Mouse (Mus musculus): ENCODE results near the gene Slco3a1. TPM values are rescaled to one million over a fixed set of nuclear protein-coding genes. Genes with fewer than 3 reads are reported as not detected.

Slco3a1 gene
- total RNA-seq, 1 experiment, result 9.0 TPM

DNA sequence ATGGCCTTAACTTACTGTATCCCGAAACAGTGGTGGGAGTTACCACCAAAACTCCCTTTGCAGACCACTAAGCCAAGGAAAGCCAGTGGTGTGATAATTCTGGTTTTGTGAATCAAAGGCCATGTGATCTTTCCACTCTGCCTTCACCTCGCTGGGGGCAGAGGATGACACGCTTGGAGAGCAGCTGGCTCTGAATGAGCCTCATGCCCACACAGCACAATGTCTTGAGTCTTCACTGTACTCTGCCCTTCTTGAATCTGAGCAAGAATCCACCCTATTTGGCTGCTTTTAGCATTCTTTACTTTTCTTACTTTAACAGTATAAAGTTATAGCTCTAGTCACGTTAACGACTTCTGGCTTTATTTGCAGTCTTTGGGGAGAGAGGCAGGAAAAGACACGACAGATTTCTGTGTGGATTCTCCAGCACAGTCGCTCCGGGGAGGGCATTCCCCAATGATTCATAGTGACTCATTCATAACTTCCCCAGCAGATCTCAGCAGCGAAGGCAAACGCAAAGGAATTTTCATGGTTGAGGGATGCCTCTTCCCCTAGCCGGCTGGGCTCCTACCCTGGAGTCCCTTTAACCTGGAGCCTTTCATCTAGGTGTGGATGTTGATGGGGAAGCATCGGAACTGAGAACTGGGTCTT is 178.1 kb downstream of the Slco3a1 start:
- TF ChIP-seq ZNF384 (IDR thresholded peaks at IDR 0.05; ENCODE audit: low read depth, low read length) (no peak), MAFK (IDR thresholded peaks at IDR 0.05; ENCODE audit: insufficient read depth, low read depth, low read length) (no peak), HCFC1 (IDR thresholded peaks at IDR 0.05; ENCODE audit: borderline replicate concordance, insufficient read depth, low read length) (no peak), CHD2 (IDR thresholded peaks at IDR 0.05; ENCODE audit: low read depth, low read length) (no peak)
- Histone ChIP-seq H3K4me1 (ENCODE audit: control insufficient read depth in 2 of 2, insufficient read depth in 2 of 2, low read length in 2 of 2, poor library complexity in 1 of 2) (no peaks in the 10 kb centered on the region), H3K9ac (ENCODE audit: insufficient read depth, low read depth, low read length, poor library complexity, severe bottlenecking) (no peak overlapping the region), H3K36me3 (ENCODE audit: control insufficient read depth, insufficient read depth, low read length, poor library complexity, severe bottlenecking) (no peaks in the 10 kb centered on the region), H3K9me3 (ENCODE audit: control insufficient read depth, insufficient read depth, low read depth, low read length) (no peaks in the 10 kb centered on the region), H3K27ac (ENCODE audit: insufficient read depth, low read depth, low read length, poor library complexity, severe bottlenecking) (no peak overlapping the region), H3K4me3 (ENCODE audit: insufficient read depth in 1 of 2, low read depth in 1 of 2, low read length in 2 of 2, poor library complexity in 1 of 2, severe bottlenecking in 1 of 2) (no peak overlapping the region)
- no peak for DNase-seq (ENCODE audit: low read depth, low spot score)
- in situ Hi-C loops (cut with MboI; ENCODE audit: low sequenced_read_pairs in 2 of 2, unreplicated experiment in 2 of 2), result loop anchor here in 1 of 2 experiments (10.0 kb wide), 1 partner anchor 328 kb away; no protein-coding TSS in a partner anchor

DNA sequence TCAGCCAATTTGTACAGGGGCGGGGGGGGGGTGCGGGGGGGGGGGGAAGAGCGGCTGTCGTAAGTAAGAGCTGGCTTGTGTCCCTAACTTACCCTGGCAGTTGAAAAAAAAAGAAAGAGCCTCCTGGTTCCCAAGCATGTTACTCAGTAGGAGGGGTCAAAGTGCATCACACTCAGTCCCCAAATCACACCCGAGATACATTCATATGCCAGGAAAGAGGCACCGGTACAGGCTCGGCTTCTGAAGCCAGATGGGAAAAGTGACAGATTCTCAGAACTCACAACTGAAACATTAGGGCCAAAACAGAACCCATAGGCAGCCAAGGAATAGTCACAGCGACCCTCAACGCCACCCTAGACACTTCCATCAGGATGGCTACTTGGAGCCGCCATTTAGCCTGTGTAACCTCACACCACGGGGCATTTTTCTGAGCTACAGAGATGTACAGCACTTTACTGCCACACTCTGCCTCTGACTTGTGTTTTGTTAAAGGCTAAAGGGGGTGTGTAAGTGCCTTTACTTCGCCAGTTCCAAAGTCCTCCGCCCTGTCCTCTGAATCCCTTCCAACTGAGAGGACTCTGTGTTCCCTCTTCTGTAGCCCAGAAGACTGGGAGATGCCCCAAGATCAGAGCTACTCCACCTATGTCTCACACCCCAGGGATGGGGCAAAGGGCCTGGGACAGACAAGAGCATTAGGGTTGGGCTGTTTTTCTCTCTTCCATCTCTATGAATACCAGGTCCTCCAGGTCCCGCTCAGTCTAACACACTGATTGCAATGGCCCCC is 179.2 kb downstream of the Slco3a1 start:
- no peaks in the 10 kb centered on the region for H3K9me3 ChIP-seq (ENCODE audit: control insufficient read depth, insufficient read depth, low read depth, low read length)

GRCm38 (mm10) chr7:74373056-74373455 is 181.5 kb downstream of the Slco3a1 start:
- H3K27ac ChIP-seq (ENCODE audit: insufficient read depth, low read depth, low read length, poor library complexity, severe bottlenecking), result no peak overlapping the region
- H3K9ac ChIP-seq (ENCODE audit: insufficient read depth, low read depth, low read length, poor library complexity, severe bottlenecking), result no peak overlapping the region
- H3K36me3 ChIP-seq (ENCODE audit: control insufficient read depth, insufficient read depth, low read length, poor library complexity, severe bottlenecking), result no peaks in the 10 kb centered on the region
- no peaks in the 10 kb centered on the region for H3K9me3 ChIP-seq (ENCODE audit: control insufficient read depth, insufficient read depth, low read depth, low read length)
- H3K4me3 ChIP-seq (ENCODE audit: insufficient read depth in 1 of 2, low read depth in 1 of 2, low read length in 2 of 2, poor library complexity in 1 of 2, severe bottlenecking in 1 of 2), result no peak overlapping the region
- TF ChIP-seq HCFC1 (IDR thresholded peaks at IDR 0.05; ENCODE audit: borderline replicate concordance, insufficient read depth, low read length), result no peak
- TF ChIP-seq ZC3H11A (IDR thresholded peaks at IDR 0.05; ENCODE audit: borderline replicate concordance, low read depth, low read length), result no peak
- TF ChIP-seq MAFK (IDR thresholded peaks at IDR 0.05; ENCODE audit: insufficient read depth, low read depth, low read length), result no peak
- no peak for TF ChIP-seq ZNF384 (IDR thresholded peaks at IDR 0.05; ENCODE audit: low read depth, low read length)
- no peak for TF ChIP-seq CHD2 (IDR thresholded peaks at IDR 0.05; ENCODE audit: low read depth, low read length)
- in situ Hi-C loops (cut with MboI; ENCODE audit: low sequenced_read_pairs in 2 of 2, unreplicated experiment in 2 of 2), result loop anchor here (5.0 to 25.0 kb wide), 5 partner anchors 332 to 739 kb away; no protein-coding TSS in a partner anchor
- DNase-seq (ENCODE audit: low read depth, low spot score), result no peak
- H3K4me1 ChIP-seq (ENCODE audit: control insufficient read depth in 2 of 2, insufficient read depth in 2 of 2, low read length in 2 of 2, poor library complexity in 1 of 2), result no peaks in the 10 kb centered on the region

More for the DNA sequence above, 179.2 kb downstream of the Slco3a1 start:
- DNase-seq (ENCODE audit: low read depth, low spot score), result no peak
- Histone ChIP-seq H3K4me1 (ENCODE audit: control insufficient read depth in 2 of 2, insufficient read depth in 2 of 2, low read length in 2 of 2, poor library complexity in 1 of 2) (no peaks in the 10 kb centered on the region), H3K36me3 (ENCODE audit: control insufficient read depth, insufficient read depth, low read length, poor library complexity, severe bottlenecking) (no peaks in the 10 kb centered on the region), H3K4me3 (ENCODE audit: insufficient read depth in 1 of 2, low read depth in 1 of 2, low read length in 2 of 2, poor library complexity in 1 of 2, severe bottlenecking in 1 of 2) (no peak overlapping the region), H3K9ac (ENCODE audit: insufficient read depth, low read depth, low read length, poor library complexity, severe bottlenecking) (no peak overlapping the region), H3K27ac (ENCODE audit: insufficient read depth, low read depth, low read length, poor library complexity, severe bottlenecking) (no peak overlapping the region)
- TF ChIP-seq ZNF384 (IDR thresholded peaks at IDR 0.05; ENCODE audit: low read depth, low read length), result no peak
- no peak for TF ChIP-seq HCFC1 (IDR thresholded peaks at IDR 0.05; ENCODE audit: borderline replicate concordance, insufficient read depth, low read length)
- TF ChIP-seq CHD2 (IDR thresholded peaks at IDR 0.05; ENCODE audit: low read depth, low read length), result no peak
- TF ChIP-seq MAFK (IDR thresholded peaks at IDR 0.05; ENCODE audit: insufficient read depth, low read depth, low read length), result no peak
- no peak for TF ChIP-seq ZC3H11A (IDR thresholded peaks at IDR 0.05; ENCODE audit: borderline replicate concordance, low read depth, low read length)
- in situ Hi-C loops (cut with MboI; ENCODE audit: low sequenced_read_pairs in 2 of 2, unreplicated experiment in 2 of 2), result loop anchor here in 1 of 2 experiments (10.0 kb wide), 1 partner anchor 329 kb away; no protein-coding TSS in a partner anchor

- no peak for DNase-seq (ENCODE audit: low read depth, low spot score)
- no peaks in the 10 kb centered on the region for H3K9me3 ChIP-seq (ENCODE audit: control insufficient read depth, insufficient read depth, low read depth, low read length)
- no peak overlapping the region for H3K9ac ChIP-seq (ENCODE audit: insufficient read depth, low read depth, low read length, poor library complexity, severe bottlenecking)
- H3K4me3 ChIP-seq (ENCODE audit: insufficient read depth in 1 of 2, low read depth in 1 of 2, low read length in 2 of 2, poor library complexity in 1 of 2, severe bottlenecking in 1 of 2), result no peak overlapping the region
- no peaks in the 10 kb centered on the region for H3K36me3 ChIP-seq (ENCODE audit: control insufficient read depth, insufficient read depth, low read length, poor library complexity, severe bottlenecking)
- no peaks in the 10 kb centered on the region for H3K4me1 ChIP-seq (ENCODE audit: control insufficient read depth in 2 of 2, insufficient read depth in 2 of 2, low read length in 2 of 2, poor library complexity in 1 of 2)
- TF ChIP-seq HCFC1 (IDR thresholded peaks at IDR 0.05; ENCODE audit: borderline replicate concordance, insufficient read depth, low read length) (no peak), CHD2 (IDR thresholded peaks at IDR 0.05; ENCODE audit: low read depth, low read length) (no peak), ZC3H11A (IDR thresholded peaks at IDR 0.05; ENCODE audit: borderline replicate concordance, low read depth, low read length) (no peak), MAFK (IDR thresholded peaks at IDR 0.05; ENCODE audit: insufficient read depth, low read depth, low read length) (no peak), ZNF384 (IDR thresholded peaks at IDR 0.05; ENCODE audit: low read depth, low read length) (no peak)
- no peak overlapping the region for H3K27ac ChIP-seq (ENCODE audit: insufficient read depth, low read depth, low read length, poor library complexity, severe bottlenecking)
- in situ Hi-C loops (cut with MboI; ENCODE audit: low sequenced_read_pairs in 2 of 2, unreplicated experiment in 2 of 2), result loop anchor here (5.0 to 25.0 kb wide), 5 partner anchors 333 to 740 kb away; no protein-coding TSS in a partner anchor
Measured at GRCm38 (mm10) chr7:74372141-74372582, 182.4 kb downstream of the Slco3a1 start.
